Mouse (Mus musculus) heart, adult 8-10 months (tissue): ENCODE results near the gene Olfr518. TPM values are rescaled to one million over a fixed set of nuclear protein-coding genes. Genes with fewer than 3 reads are reported as not detected.

Experiments used
- DNase-seq: peaks from one replicate; pipeline ENCODE4 v3.0.0; 2022; ENCODE audit warnings: low spot score
- total RNA-seq, 4 experiments: library from RNA; stranded (reverse); gene quantifications; 2 replicates each; pipeline ENCODE4 v1.2.4; 2022

Gene Olfr518
- not detected for total RNA-seq

DNA sequence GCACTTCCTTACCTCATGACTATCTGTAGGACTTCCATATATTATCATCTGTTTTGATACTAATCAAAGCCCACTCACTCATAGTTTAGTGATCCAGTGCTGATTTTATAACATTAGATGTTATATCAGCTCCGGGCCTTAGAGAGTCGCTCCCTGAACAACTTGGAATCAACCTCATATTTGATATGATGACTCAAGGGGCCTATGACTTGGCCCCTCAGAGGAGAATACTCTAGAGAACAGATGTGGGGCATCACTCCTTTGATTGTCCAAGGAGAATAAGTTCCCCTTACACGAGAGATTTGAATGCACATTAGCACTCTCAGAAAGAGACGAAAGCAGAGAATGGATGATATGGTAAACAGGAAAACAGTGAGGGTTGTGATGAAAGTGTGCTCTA lies at the start of gene Olfr518:
Olfr518 (minus strand) TSS at position 101 of the 400 bp plus-strand sequence.
- no peak for DNase-seq

DNA sequence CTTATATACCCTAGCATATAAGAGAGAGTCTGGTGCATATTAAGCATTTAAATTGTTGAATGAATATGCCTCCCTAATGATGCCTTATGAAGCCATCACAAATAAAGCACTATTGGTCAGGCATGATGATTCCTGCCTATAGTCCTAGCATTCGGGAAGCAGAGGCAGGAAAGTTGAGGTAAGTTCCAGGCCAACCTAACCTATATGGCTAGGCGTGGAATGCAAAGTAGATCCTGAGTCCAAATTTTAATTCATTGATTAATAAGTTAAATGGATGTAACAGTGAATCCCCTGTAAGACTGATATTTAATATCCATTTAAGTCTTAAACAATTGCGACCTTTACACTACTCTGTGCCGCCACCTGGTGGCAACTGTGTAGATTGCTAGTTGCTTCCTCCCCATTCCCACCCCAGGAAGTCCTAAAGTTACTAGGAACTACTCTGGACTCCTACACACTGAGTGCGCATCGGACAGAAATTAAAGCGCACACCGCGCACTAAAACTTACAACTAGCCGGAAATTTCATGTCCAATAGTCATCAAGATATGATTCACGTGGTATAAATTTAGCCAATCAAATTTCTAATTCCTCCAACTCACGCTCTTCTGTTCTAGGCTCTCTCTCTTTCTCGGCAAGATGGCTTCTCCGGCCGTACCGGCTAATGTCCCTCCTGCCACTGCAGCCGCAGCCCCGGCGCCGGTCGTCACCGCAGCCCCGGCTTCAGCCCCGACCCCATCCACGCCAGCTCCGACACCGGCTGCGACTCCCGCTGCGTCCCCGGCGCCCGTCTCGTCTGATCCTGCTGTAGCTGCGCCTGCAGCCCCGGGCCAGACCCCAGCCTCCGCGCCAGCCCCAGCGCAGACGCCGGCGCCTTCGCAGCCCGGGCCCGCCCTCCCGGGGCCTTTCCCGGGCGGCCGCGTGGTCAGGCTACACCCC lies 49.3 kb upstream of the Olfr518 start, which contains the start of gene Eif3f:
Eif3f (plus strand) TSS at position 624 of the 938 bp plus-strand sequence.
- peak; percentile 99 for DNase-seq

DNA sequence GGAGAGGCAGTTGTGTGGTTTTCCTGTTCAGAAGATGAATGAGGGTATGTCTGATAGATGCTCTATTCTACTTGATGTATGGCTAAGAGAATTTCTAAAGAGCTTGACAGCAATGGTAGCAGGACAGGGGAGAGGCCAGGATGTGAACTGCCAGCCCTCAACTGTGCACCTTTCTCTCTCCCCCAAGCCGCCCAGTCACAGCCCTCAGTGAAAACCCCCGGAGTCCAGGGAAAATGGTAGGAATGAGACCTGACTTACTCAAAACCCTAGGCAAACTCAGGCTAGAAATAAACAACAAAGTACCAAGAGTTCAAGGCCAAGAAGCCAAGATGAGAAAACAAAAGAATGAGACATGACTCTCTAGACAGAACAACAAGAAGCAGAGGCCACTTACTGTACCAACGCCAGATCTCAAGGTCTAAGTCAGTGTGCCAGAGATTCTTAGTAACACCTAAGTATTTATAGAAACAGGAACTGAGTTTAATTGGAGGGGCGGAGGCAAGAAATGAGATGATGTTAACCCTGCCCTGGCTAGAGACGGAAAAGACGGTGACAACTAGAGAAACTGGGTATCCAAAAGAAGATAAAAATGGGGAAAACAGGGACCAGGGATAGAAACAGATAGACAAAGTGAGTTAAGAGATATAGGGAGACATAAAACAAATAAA lies 45.1 kb upstream of the Olfr518 start, which contains the start of gene Nlrp10:
Nlrp10 (minus strand) TSS at position 453 of the 668 bp plus-strand sequence.
- peak; percentile 15 for DNase-seq

DNA sequence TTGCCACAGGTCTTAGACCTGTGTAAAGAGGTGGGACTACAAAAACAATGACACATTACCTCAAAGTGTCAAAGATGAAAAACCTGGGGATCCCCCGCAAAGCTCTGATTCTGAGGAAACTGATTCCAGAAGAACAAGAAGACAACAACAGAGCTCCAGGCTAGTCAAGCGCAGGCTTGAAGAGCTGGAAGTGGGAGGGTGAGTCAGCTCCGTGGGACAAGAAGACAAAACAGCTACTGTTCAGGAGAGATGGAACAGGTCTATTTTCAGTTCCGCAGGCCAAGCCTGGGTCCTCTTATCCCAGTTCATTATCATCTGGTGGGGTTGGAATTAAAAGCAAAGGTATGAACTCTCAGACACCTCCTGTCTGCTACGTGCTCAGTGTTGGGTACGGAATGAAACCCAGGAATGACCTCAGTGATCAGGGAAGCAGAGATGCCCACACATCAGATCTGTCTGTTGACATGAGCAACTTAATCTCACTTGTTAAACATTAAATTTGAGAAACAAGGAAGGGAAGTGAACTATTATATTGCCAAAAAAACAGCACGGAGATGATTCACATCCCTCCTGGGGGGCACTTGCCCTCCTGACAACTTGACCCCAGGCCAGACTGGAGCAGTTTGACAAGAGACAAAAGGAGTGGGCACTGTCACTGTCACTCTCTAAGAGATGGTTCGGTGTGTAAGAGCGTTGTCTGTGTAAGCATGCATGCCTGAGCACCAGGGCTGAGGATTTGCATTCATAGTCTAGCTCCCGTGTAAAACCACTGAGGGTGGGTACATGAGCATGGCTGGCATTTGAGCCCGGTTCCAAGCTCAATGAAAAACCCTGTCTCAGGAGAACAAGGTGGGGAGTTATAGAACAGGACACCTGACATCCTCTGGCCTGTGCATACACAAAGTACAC lies 43.7 kb upstream of the Olfr518 start:
- DNase-seq: no peak

DNA sequence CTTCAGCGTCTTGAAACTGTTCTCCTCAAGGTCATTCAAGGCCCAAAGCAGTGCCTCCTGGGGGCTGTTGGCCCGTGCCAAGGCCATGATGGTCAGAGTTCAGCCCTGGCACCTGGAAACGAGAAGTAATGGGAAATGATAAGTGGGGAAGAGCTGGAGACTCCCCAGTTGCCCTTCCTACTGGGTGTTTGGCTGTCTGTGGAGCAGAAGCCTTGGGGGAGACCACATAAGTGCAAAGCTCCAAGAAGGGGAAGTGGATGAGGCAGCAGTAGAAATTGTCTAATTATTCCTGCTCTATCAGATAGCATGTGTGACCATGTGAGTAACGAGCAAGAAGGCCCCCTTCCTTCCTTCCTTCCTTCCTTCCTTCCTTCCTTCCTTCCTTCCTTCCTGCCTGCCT lies 42.2 kb upstream of the Olfr518 start:
- no peak for DNase-seq

DNA sequence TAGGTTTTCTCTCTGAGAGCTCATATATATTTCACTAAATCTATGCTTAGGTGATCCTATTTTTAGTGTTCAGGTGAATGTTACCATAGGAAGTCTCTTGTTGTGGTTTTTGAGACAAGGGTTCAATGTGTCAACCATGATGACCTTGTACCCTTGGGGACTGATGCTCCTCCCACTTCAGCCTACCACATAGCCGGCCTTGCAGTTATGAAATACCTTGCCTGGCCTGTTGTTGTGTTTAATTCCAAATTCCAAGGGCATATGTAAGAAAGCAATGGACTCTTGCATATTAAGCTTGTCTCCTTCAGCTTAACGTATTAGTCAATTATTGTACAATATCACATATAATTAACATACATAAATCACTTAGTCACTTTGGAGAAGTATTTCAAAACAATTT lies 19.2 kb upstream of the Olfr518 start:
- no peak for DNase-seq

DNA sequence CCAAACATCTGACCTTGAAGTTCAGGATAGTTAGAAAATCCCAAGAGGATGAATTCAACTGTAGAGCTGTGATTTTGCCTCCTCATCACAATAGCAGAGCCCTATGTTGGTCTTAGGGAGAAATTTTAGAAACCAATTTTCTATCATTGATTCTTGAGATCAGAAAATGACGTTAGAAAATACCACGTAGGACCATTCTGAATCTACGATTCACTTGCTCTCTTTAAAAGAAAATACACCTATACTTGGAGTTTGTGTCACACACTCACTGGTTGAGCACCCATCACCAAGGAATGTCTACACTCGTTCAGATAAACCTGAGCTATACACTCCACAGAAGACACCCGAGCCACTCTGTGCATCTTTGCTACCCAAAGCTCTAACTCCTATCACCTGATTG lies 9.5 kb upstream of the Olfr518 start, which contains the start of gene Olfr519:
Olfr519 (minus strand) TSS at position 101 of the 400 bp plus-strand sequence.
- DNase-seq: no peak

DNA sequence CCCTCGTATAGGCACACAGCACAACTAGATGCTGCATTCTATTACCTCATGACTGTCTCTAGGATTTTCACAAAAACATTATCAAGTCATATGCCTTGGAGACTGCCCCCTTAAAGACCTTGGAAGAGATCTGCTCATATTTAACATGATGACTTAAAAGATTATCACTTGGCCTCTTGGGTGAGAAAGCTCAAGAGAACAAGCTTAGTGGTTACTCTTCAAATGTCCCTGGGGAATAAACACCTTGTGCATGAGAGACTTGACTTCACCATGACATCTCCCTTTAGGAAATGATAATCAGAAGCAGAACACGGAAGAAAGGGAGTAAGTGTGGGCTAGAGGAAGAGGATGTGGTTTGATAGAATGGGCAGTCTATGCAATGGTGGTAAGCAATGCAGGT lies 12.5 kb downstream of the Olfr518 start, which contains the start of gene Olfr517:
Olfr517 (minus strand) TSS at position 101 of the 400 bp plus-strand sequence.
- DNase-seq: no peak

DNA sequence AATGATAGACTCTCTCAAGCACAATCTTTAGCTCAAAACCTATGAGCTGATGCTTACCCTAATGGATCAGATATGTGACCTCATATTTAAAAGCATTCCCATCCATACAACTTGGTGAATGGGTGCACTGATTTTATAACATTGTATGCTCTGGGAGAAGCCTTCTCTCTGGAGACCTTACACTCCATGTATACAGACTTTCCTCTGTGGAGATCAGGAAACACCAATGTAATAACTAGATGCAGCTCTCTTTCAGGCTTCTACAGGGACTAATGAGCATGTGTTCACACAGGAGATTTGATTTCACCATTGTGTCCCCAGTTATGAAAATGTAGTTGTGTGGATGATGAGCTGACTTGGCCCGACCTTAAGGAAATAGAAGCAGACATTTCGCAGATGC lies 34.4 kb downstream of the Olfr518 start, which contains the start of gene Olfr516:
Olfr516 (minus strand) TSS at position 101 of the 400 bp plus-strand sequence.
- no peak for DNase-seq

Other genes with a start within 250 kb of the Olfr518 start
- gene Olfr509, start 233.1 kb downstream of the Olfr518 start, total RNA-seq: not detected
- gene Olfr510, start 218.6 kb downstream of the Olfr518 start, total RNA-seq: not detected
- gene Olfr512, start 171.7 kb downstream of the Olfr518 start, total RNA-seq: not detected
- not detected for gene Olfr513, start 134.0 kb downstream of the Olfr518 start, total RNA-seq
- gene Olfr514, start 59.0 kb downstream of the Olfr518 start, total RNA-seq: not detected
- not detected for gene Olfr516, start 34.5 kb downstream of the Olfr518 start, total RNA-seq
- gene Olfr517, start 12.6 kb downstream of the Olfr518 start, total RNA-seq: not detected
- not detected for gene Olfr519, start 9.4 kb upstream of the Olfr518 start, total RNA-seq
- 10 to 100 TPM; 20.3 to 24.5 (median 21.4) TPM for gene Nlrp10, start 45.2 kb upstream of the Olfr518 start, total RNA-seq
- gene Eif3f, start 49.4 kb upstream of the Olfr518 start, total RNA-seq: 10 to 100 TPM; 81.4 to 89.7 (median 83.2) TPM
- under 1 TPM; 0.08 to 0.28 (median 0.18) TPM for gene Tub, start 65.3 kb upstream of the Olfr518 start, total RNA-seq
- gene Ric3, start 198.3 kb upstream of the Olfr518 start, total RNA-seq: 1 to 10 TPM; 2.1 to 5.0 (median 2.9) TPM